Mouse (Mus musculus): ENCODE data around the gene Tril. TPM values are rescaled to one million over a fixed set of nuclear protein-coding genes. Genes with fewer than 3 reads are reported as not detected.

The Tril gene
- total RNA-seq, 2 experiments from 2014 or later: 25.9 to 30.0 TPM

GRCm38 (mm10) chr6:53807185-53807584 is 13.4 kb downstream of the Tril start:
- peak in 1 of 2 experiments; percentile 7 for DNase-seq (ENCODE audit: low spot score in 2 of 2)

GRCm38 (mm10) chr6:53806591-53807023 is 14.0 kb downstream of the Tril start:
- peak in 1 of 2 experiments; percentile 3 for DNase-seq (ENCODE audit: low spot score in 2 of 2)

GRCm38 (mm10) chr6:53806021-53806420 is 14.6 kb downstream of the Tril start:
- DNase-seq (ENCODE audit: low spot score in 2 of 2): no peak

DNA sequence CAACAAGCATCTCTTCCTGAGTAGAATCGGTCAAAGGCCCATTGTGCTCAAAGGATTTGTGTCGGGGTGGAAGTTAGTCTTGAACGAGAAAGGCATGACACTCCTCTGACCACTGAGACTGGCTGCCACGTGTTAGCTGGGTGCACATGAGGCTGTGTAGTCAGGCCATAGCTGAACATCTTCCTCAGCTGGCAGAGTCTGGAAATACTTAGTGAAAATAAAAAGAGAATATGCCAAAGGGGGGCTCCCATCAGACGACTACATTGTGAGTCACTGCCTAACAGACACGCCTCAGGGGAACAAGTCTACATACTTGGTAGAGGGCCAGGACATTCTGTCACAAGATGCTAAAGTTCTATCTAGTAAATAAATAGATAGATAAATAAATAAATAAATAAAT is 16.5 kb downstream of the Tril start:
- DNase-seq (ENCODE audit: low spot score in 2 of 2): no peak

DNA sequence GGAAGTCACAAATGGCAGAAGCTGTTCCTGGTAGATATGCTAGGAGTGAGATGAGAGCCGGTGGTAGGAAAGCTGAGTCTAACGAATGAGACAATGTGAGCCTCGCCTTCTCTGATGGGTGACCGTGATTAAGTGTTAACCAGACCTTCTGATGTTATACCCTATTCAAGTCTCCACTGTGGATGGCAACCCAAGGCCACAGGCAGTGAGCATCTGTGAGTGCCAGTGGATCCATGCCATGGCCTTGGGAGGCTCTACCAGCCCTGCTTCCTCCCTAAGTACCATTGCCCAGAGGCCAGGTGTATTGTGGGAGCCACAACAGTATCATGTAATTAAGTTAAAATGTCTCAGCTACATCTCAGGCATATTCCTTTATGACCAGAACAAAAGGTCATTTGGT is 17.1 kb downstream of the Tril start:
- DNase-seq (ENCODE audit: low spot score in 2 of 2): no peak

DNA sequence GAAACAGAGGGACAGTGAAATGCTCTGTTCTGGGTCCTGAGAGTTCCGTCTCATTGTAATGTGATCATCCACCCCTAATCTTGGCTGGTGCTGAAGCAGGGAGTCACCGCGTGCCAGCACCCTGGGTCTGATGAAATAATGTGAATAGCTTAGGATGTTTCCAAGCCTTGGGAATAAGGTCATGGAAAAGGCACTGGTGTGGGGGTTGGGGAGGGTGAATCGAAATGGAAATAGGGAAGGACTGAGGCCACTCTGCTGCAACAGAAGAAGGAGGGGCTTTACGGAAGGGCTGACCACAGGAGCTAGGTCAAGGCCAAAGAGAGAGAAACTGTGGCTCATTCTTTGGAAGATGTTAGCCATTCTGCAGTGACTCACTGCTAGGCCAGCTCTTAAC is 18.7 kb downstream of the Tril start:
- peak in 1 of 2 experiments; percentile 50 for DNase-seq (ENCODE audit: low spot score in 2 of 2)

- DNase-seq (ENCODE audit: low spot score in 2 of 2): no peak
These were observed 19.2 kb downstream of the Tril start for GRCm38 (mm10) chr6:53801269-53801892.

- no peak for DNase-seq (ENCODE audit: low spot score in 2 of 2)
These were observed 21.8 kb downstream of the Tril start for GRCm38 (mm10) chr6:53798865-53799264.

DNA sequence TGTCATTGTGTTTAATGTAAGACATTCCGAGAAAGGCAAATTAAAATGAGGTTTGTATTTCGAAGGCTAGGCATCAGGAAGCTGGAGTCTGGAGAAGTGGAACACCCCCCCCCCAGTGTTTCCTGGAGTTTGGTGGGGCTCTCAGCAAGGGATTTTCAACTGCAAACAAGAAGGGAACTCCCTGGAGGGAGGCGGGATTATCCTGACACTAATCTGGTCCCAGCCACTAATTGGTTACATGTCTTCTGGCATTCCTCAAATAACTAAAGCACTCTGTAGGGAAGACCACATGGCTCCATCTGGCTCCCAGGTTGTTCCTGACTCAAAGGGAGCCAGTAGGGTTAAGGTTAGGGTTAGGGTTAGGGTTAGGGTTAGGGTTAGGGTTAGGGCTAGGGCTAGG is 23.8 kb downstream of the Tril start:
- DNase-seq (ENCODE audit: low spot score in 2 of 2): no peak

GRCm38 (mm10) chr6:53795788-53796187 is 24.8 kb downstream of the Tril start:
- DNase-seq (ENCODE audit: low spot score in 2 of 2): peak in 1 of 2 experiments; percentile 46

- DNase-seq (ENCODE audit: low spot score in 2 of 2): no peak
These were observed 25.6 kb downstream of the Tril start for GRCm38 (mm10) chr6:53795078-53795477.

GRCm38 (mm10) chr6:53794323-53794971 is 26.2 kb downstream of the Tril start:
- DNase-seq (ENCODE audit: low spot score in 2 of 2): peak; percentile 46 to 66

DNA sequence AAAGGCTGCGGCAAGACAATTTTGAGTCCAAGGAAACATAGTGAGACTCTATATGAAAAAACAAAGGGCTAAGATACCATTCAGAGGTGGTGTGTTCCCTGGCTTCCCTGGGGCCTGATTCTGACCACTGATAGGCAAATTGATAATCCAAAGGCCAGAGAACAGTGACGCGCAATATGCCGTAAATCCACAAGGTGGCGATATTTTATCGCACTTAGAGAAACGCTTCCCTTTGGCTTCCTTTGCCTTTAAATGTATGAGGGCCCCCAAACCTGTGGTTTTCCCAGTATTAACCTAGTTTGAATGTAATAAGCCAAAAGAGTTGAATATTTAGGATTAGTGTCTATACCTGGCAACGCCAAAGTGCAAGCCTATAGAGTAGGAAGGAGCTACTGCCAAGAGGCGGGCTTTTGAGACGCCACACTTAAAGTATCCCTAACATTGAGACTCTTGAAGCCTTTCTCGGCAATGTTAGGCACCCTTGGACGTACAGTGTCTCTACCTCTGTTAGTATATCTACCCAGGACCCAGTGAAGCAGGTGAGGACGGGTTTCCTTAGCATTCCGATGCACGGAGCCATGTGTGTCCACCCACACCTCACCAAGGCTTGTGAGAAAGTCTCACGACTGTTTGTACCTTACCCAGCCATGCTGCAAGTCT is 37.6 kb downstream of the Tril start:
- DNase-seq (ENCODE audit: low spot score in 2 of 2): peak in 1 of 2 experiments; percentile 57

DNA sequence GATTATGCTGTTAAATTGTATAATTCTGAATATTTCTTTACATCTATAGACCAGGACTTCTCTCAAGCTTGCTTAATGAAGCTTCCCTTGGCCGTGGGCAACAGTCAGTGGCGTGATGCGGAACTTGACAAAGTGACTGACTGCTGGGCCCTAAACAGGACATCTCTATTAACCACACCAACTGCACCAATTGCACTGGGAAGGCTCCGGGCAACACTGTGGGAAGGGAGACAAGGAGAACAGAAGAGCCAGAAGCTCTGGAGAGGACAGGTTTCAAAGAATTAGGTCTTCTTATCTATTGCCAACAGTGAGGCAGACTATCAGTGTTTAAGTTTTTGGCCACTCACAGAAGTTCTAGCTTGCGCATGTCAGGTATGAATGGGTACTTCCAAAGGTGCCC is 38.4 kb downstream of the Tril start:
- DNase-seq (ENCODE audit: low spot score in 2 of 2): no peak

DNA sequence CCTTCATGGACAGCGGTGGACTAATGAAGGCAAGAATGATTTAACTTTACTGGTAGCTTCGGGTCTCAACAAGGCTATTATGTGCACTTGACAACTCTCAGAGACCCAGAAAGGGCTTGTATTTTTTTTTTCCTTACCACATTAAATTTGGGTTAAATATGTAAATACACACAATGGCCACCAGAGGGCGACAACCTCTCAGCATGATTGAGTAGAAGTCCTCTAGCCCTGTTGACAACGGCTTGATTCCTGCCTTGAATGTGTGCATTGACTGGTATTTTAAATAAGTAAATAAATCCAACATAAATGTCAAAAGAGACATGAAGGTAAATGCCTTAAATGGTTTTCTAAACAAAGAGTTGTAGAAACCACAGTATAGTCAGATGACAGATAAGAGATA is 39.5 kb downstream of the Tril start:
- peak in 1 of 2 experiments; percentile 50 for DNase-seq (ENCODE audit: low spot score in 2 of 2)

DNA sequence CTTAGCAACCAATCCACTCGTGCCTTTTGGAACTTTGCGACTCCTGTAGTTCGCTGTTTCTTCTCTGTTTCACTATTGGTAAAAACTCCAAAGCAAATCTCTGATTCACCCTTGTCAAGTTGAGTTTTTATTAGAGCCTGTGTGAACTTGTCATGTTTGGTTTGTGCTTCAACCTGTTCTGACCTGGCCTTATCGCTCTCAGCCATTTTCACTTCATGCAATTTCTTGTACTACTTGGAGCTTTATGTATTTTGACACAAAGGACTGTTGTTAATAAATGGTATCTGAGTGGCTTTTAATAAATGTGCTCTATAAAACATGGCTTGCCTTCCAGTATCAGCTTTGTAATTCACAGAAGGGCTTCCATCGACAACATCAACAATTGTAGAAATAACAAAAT is 40.6 kb downstream of the Tril start:
- no peak for DNase-seq (ENCODE audit: low spot score in 2 of 2)

GRCm38 (mm10) chr6:53779526-53779925 is 41.1 kb downstream of the Tril start:
- no peak for DNase-seq (ENCODE audit: low spot score in 2 of 2)

- no peak for DNase-seq (ENCODE audit: low spot score in 2 of 2)
These were observed 42.1 kb downstream of the Tril start for GRCm38 (mm10) chr6:53778424-53778955.

DNA sequence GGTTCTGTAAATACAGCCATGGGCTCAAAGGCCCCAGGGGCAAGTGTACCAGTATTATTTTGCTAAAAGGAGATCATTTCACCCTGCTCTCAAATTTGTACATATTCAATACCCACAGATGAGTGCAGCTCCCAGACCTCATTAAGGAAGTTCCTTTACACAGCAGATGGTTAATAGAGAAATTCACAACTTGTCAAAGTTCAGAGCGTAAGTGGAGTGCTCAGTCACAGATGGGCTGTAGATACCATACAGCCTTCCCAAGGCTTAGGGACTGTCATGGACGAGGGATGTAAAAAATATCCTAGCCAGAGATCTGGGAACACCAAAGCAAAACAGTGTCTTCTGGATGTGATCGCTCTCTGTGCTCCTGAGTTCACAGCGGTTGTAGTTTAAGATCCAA is 52.4 kb downstream of the Tril start:
- DNase-seq (ENCODE audit: low spot score in 2 of 2): no peak

- no peak for DNase-seq (ENCODE audit: low spot score in 2 of 2)
These were observed 54.3 kb downstream of the Tril start for GRCm38 (mm10) chr6:53766243-53766915.

DNA sequence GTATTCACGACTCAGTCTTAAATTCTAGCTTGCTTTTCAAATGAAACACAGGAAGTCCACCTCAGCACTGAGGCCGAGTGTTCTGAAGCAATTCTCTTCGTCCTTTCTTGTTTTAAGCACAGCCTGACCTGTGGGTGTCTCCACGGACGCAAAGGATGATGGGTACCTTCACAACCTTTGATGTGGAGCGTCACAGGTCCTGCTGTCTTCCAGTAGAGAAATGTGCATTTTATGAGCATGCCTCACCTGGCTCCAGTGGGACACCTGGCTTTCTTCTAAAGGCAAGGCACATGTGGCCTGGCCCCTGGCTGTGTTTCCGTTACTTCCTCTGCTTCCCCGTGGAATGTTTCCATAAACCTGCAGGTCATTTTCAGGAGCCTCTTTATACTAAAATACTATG is 54.9 kb downstream of the Tril start:
- no peak for DNase-seq (ENCODE audit: low spot score in 2 of 2)
